In the genomic region with DNA sequence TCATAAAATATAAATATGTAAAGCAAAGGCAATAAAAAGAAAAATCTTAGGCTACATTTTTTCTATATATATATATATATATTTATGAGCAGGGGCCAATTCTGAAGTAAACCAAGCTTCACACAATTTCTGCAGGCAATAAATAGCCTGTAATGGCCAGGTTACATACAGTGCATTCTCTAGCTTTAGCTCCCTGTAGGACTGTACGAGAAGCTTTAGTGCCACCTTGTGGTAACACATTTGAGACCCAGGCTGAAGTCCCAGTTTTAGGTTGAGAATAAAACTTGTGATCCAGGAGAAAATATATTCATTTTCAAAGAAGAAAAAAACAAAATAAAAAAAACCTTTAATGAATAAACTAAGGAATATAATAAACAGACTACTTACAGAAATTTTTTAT, we compare ENCODE assay signal across 8 mouse cellular contexts. TPM values are rescaled to one million over a fixed set of nuclear protein-coding genes. Genes with fewer than 3 reads are reported as not detected.
DNase-seq lines count a peak whose midpoint lies in the region; ATAC-seq and TF ChIP-seq lines count a peak whose summit lies in the region.
"Had no signal": no experiment of that assay in that cellular context is flagged by ENCODE, and none has a peak within 500 bp of the region (broad histone marks: within the 10 kb centered on the region; RNA-seq: fewer than 3 reads in every experiment).

No protein-coding gene starts in this region.

- no peaks in the 10 kb centered on the region for H3K4me1 ChIP-seq in liver, postnatal 0 days (ENCODE audit: insufficient read depth)
- peaks cover 20% of the 10 kb centered on the region for H3K4me1 ChIP-seq in liver, embryonic 12.5 days
- H3K4me1 ChIP-seq in forebrain, embryonic 15.5 days: no peaks in the 10 kb centered on the region
- no peaks in the 10 kb centered on the region for H3K4me1 ChIP-seq in midbrain, embryonic 15.5 days

- DNase-seq in liver, postnatal 0 days: no peak
- DNase-seq in adrenal gland, postnatal 36 days: peak; percentile 5 to 24
- peak; percentile 42 for DNase-seq in kidney, postnatal 14 days
- no peak for DNase-seq in B cell, adult 2 months

- H3K4me2 ChIP-seq in liver, postnatal 0 days (ENCODE audit: low read depth, low read length): no peak overlapping the region
- no peak overlapping the region for H3K4me2 ChIP-seq in liver, embryonic 12.5 days
- H3K4me2 ChIP-seq in forebrain, embryonic 15.5 days (replicated peaks): no peak overlapping the region
- H3K4me2 ChIP-seq in midbrain, embryonic 15.5 days: no peak overlapping the region

- no peak overlapping the region for H3K4me3 ChIP-seq in liver, postnatal 0 days (ENCODE audit: low read depth, low read length)
- H3K4me3 ChIP-seq in liver, embryonic 12.5 days: no peak overlapping the region
- H3K4me3 ChIP-seq in forebrain, embryonic 15.5 days: no peak overlapping the region
- H3K4me3 ChIP-seq in midbrain, embryonic 15.5 days: no peak overlapping the region
- H3K4me3 ChIP-seq: erythroblast, embryonic 14.5 days had no signal

- H3K9ac ChIP-seq in liver, postnatal 0 days (replicated peaks): no peak overlapping the region
- no peak overlapping the region for H3K9ac ChIP-seq in liver, embryonic 12.5 days
- H3K9ac ChIP-seq in forebrain, embryonic 15.5 days (replicated peaks): no peak overlapping the region
- no peak overlapping the region for H3K9ac ChIP-seq in midbrain, embryonic 15.5 days

- H3K27ac ChIP-seq in liver, postnatal 0 days (ENCODE audit: low read depth): no peak overlapping the region
- H3K27ac ChIP-seq in liver, embryonic 12.5 days: no peak overlapping the region
- H3K27ac ChIP-seq in forebrain, embryonic 15.5 days (replicated peaks): no peak overlapping the region
- H3K27ac ChIP-seq in midbrain, embryonic 15.5 days: no peak overlapping the region

- WGBS in liver, postnatal 0 days (ENCODE audit: insufficient replicate concordance): 12% methylated on average over 1 of the region's 1 CpGs
- 10% methylated on average over 1 of the region's 1 CpGs for WGBS in liver, embryonic 12.5 days (ENCODE audit: insufficient replicate concordance)
- WGBS in forebrain, embryonic 15.5 days: 16% methylated on average over 1 of the region's 1 CpGs
- WGBS in midbrain, embryonic 15.5 days: 15% methylated on average over 1 of the region's 1 CpGs

- H3K36me3 ChIP-seq in liver, postnatal 0 days (replicated peaks; ENCODE audit: insufficient read depth, low read length): no peaks in the 10 kb centered on the region
- no peaks in the 10 kb centered on the region for H3K36me3 ChIP-seq in liver, embryonic 12.5 days
- H3K36me3 ChIP-seq in forebrain, embryonic 15.5 days: no peaks in the 10 kb centered on the region
- H3K36me3 ChIP-seq in midbrain, embryonic 15.5 days (replicated peaks): no peaks in the 10 kb centered on the region

- no peak for TF ChIP-seq EP300 in liver, postnatal 0 days (IDR thresholded peaks at IDR 0.05; ENCODE audit: low read depth)

- ATAC-seq in liver, postnatal 0 days: no peak
- ATAC-seq in liver, embryonic 12.5 days: no peak
- ATAC-seq in forebrain, embryonic 15.5 days (replicated peaks): peak; percentile 90
- peak; percentile 94 for ATAC-seq in midbrain, embryonic 15.5 days (replicated peaks)

- no peaks in the 10 kb centered on the region for H3K9me3 ChIP-seq in liver, postnatal 0 days (ENCODE audit: low read length)
- H3K9me3 ChIP-seq in liver, embryonic 12.5 days (replicated peaks): no peaks in the 10 kb centered on the region
- H3K9me3 ChIP-seq in forebrain, embryonic 15.5 days: no peaks in the 10 kb centered on the region
- no peaks in the 10 kb centered on the region for H3K9me3 ChIP-seq in midbrain, embryonic 15.5 days

- peak; percentile 71 for TF ChIP-seq CTCF in liver, postnatal 0 days (IDR thresholded peaks at IDR 0.05; ENCODE audit: low read depth)

- no peaks in the 10 kb centered on the region for H3K27me3 ChIP-seq in liver, postnatal 0 days (ENCODE audit: insufficient read depth, low read length)
- no peaks in the 10 kb centered on the region for H3K27me3 ChIP-seq in liver, embryonic 12.5 days (replicated peaks)
- H3K27me3 ChIP-seq in forebrain, embryonic 15.5 days: no peaks in the 10 kb centered on the region
- no peaks in the 10 kb centered on the region for H3K27me3 ChIP-seq in midbrain, embryonic 15.5 days (replicated peaks)

RNA-seq across cellular contexts. Expression of a gene that starts 36.9 kb away (rescaled TPM):
- 1.3 and 1.6 TPM in 2 replicates for polyA plus RNA-seq in liver, postnatal 0 days (2015; fragmentation: Nextera tagmentation; extraction: Ambion mirVana)
- 0.48 and 0.50 TPM in 2 replicates for polyA plus RNA-seq in liver, embryonic 12.5 days (2016; fragmentation: Nextera tagmentation; extraction: Ambion mirVana)
- 10 to 100 TPM; 10.3 to 16.8 TPM for total RNA-seq in adrenal gland, postnatal 36 days (2021)
- polyA plus RNA-seq in forebrain, embryonic 15.5 days (2015; fragmentation: Nextera tagmentation; extraction: Ambion mirVana): 0.13 and 0.20 TPM in 2 replicates
- 0.88 and 1.1 TPM in 2 replicates for polyA plus RNA-seq in midbrain, embryonic 15.5 days (2015; fragmentation: Nextera tagmentation; extraction: Ambion mirVana)
- polyA plus RNA-seq: erythroblast, embryonic 14.5 days had no signal

Comparison
In these comparisons a context has a peak if more than half of its experiments do, and no peak if none do; other contexts are left out.
1. ATAC-seq: peak in forebrain, embryonic 15.5 days (single experiment) and midbrain, embryonic 15.5 days (single experiment); none in liver, postnatal 0 days (single experiment) and liver, embryonic 12.5 days (single experiment).
2. DNase-seq: peak in adrenal gland, postnatal 36 days (2 of 2) and kidney, postnatal 14 days (single experiment); none in liver, postnatal 0 days (single experiment) and B cell, adult 2 months (0 of 2).